12 mouse cellular contexts compared by ENCODE assay signal in genomic region chr2:153548221-153548923, GRCm38 (mm10). TPM values are rescaled to one million over a fixed set of nuclear protein-coding genes. Genes with fewer than 3 reads are reported as not detected.
DNase-seq lines count a peak whose midpoint lies in the region; ATAC-seq lines count a peak whose summit lies in the region.
"Had no signal": no experiment of that assay in that cellular context is flagged by ENCODE, and none has a peak within 500 bp of the region (broad histone marks: within the 10 kb centered on the region; RNA-seq: fewer than 3 reads in every experiment).

No protein-coding gene starts in this region.

- peaks cover 29% of the 10 kb centered on the region for H3K27me3 ChIP-seq in limb, embryonic 10.5 days (ENCODE audit: low read depth, poor library complexity, severe bottlenecking)

- no peaks in the 10 kb centered on the region for H3K36me3 ChIP-seq in limb, embryonic 10.5 days

- no peaks in the 10 kb centered on the region for H3K9me3 ChIP-seq in limb, embryonic 10.5 days (replicated peaks)

- ATAC-seq in frontal cortex, adult (ENCODE audit: low TSS enrichment), result peak; percentile 30; the same call in 1 of the 2 replicates

- 36% methylated on average over 14 of the region's 14 CpGs for WGBS in limb, embryonic 10.5 days

- H3K4me1 ChIP-seq in limb, embryonic 10.5 days, result peaks cover 53% of the 10 kb centered on the region

- no peak overlapping the region for H3K4me3 ChIP-seq in limb, embryonic 10.5 days
- H3K4me3 ChIP-seq: erythroblast, embryonic 14.5 days had no signal

- 0 out of 2 replicates have a peak overlapping the region, but pooled peaks have one; percentile 9 for H3K27ac ChIP-seq in limb, embryonic 10.5 days

- no peak for DNase-seq in frontal cortex, postnatal 10 days (ENCODE audit: low spot score in 2 of 2)
- DNase-seq in right cerebral cortex, postnatal 10 days (ENCODE audit: low spot score in 2 of 2), result peak; percentile 62 to 65
- no peak for DNase-seq in right cerebral cortex, postnatal 25 days
- peak; percentile 47 for DNase-seq in limb, embryonic 10.5 days (ENCODE audit: low spot score)
- DNase-seq in urinary bladder, postnatal 10 days (ENCODE audit: low spot score), result no peak
- no peak for DNase-seq in thymus, postnatal 0 days (ENCODE audit: low spot score)
- DNase-seq in cerebellum, postnatal 25 days, result no peak
- DNase-seq: kidney, adult 18-20 months; thymus, adult 18-20 months had no signal

RNA-seq across cellular contexts. Expression of gene Nol4l, which starts 18.6 kb away (rescaled TPM):
- polyA plus RNA-seq in limb, embryonic 10.5 days (2016; fragmentation: Nextera tagmentation; extraction: Ambion mirVana), result 15.8 and 17.2 TPM in 2 replicates
- 1.9 and 2.0 TPM in 2 replicates for polyA plus RNA-seq in thymus, postnatal 0 days (2015; fragmentation: Nextera tagmentation; extraction: Ambion mirVana)

RNA-seq across cellular contexts. Expression of gene 4930404H24Rik, which starts 55.8 kb away (rescaled TPM):
- not detected in 2 replicates for polyA plus RNA-seq in limb, embryonic 10.5 days (2016; fragmentation: Nextera tagmentation; extraction: Ambion mirVana)
- polyA plus RNA-seq in thymus, postnatal 0 days (2015; fragmentation: Nextera tagmentation; extraction: Ambion mirVana), result not detected in 2 replicates
- polyA plus RNA-seq: erythroblast, embryonic 14.5 days; liver, embryonic 16.5 days had no signal

Comparison
In these comparisons a context has a peak if more than half of its experiments do, and no peak if none do; other contexts are left out.
1. DNase-seq: peak in right cerebral cortex, postnatal 10 days (2 of 2) and limb, embryonic 10.5 days (single experiment); none in frontal cortex, postnatal 10 days (0 of 2), right cerebral cortex, postnatal 25 days (single experiment), urinary bladder, postnatal 10 days (single experiment), thymus, postnatal 0 days (single experiment) and cerebellum, postnatal 25 days (0 of 2).